Mouse (Mus musculus) olfactory bulb, adult 2 months (tissue): ENCODE results near the gene Aplp1.

Experiments used
- CTCF ChIP-seq: fragments of 200-500 bp; IDR thresholded peaks from 2 replicates; pipeline ENCODE4 v1.5.1; 2012; ENCODE audit warnings: low read depth, mild to moderate bottlenecking, low read length, moderate library complexity; ENCODE audit not compliant: insufficient read depth
- POLR2A ChIP-seq: fragments of 200-500 bp; IDR thresholded peaks from 2 replicates; pipeline ENCODE4 v1.6.1; 2012; ENCODE audit warnings: mild to moderate bottlenecking, low read depth, low read length, moderate library complexity; ENCODE audit not compliant: insufficient read depth

GRCm38 (mm10) chr7:30417856-30418255 is 27.5 kb downstream of the Aplp1 start:
- TF ChIP-seq CTCF = no peak
- no peak for TF ChIP-seq POLR2A
